Mouse (Mus musculus) cortical plate, adult 2 months (tissue): ENCODE results near the gene Inhbe.

Experiments used
- CTCF ChIP-seq: fragments of 200-500 bp; IDR thresholded peaks from 2 replicates; pipeline ENCODE4 v1.5.1; 2011; ENCODE audit warnings: mild to moderate bottlenecking, control low read depth, low read length; ENCODE audit not compliant: insufficient read depth; ENCODE audit errors: extremely low read depth
- POLR2A ChIP-seq: fragments of 200-500 bp; IDR thresholded peaks from 2 replicates; pipeline ENCODE4 v1.6.1; 2011; ENCODE audit warnings: mild to moderate bottlenecking, low read length, control low read depth; ENCODE audit not compliant: insufficient read depth; ENCODE audit errors: extremely low read depth

DNA sequence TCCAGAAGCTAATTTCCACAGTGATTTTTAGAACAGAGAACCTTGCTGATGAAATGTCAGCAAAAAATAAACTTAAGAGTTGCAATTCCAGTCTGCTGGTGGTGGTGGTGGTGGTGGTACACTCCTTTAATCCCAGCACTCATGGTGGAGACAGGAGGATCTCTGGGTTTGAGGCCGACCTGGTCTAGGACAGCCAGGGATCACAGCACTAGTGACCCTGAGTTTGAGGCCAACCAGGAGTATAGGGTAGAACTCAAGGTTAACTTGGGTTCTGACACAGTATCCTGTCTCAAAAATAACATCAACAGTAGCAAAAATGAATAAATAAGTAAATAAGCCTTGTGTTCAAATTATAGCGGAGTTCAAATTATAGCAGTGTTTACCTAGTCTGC is 27.5 kb upstream of the Inhbe start:
- TF ChIP-seq POLR2A (no peak), CTCF (no peak)
